Mouse (Mus musculus): Measurements from ENCODE around the gene Mylk. TPM values are rescaled to one million over a fixed set of nuclear protein-coding genes. Genes with fewer than 3 reads are reported as not detected.

The Mylk gene
- total RNA-seq, 1 experiment, result 0.27 TPM

GRCm38 (mm10) chr16:35038343-35039057 is 293.5 kb downstream of the Mylk start:
- Histone ChIP-seq H3K4me1 (ENCODE audit: control insufficient read depth in 2 of 2, insufficient read depth in 2 of 2, low read length in 2 of 2, poor library complexity in 1 of 2) (peaks cover 9 to 30% of the 10 kb centered on the region in 2 experiments; a peak in 2 of 4 replicates), H3K36me3 (ENCODE audit: control insufficient read depth, insufficient read depth, low read length, poor library complexity, severe bottlenecking) (peaks cover 21% of the 10 kb centered on the region), H3K9me3 (ENCODE audit: control insufficient read depth, insufficient read depth, low read depth, low read length) (no peaks in the 10 kb centered on the region), H3K9ac (ENCODE audit: insufficient read depth, low read depth, low read length, poor library complexity, severe bottlenecking) (no peak overlapping the region), H3K4me3 (ENCODE audit: insufficient read depth in 1 of 2, low read depth in 1 of 2, low read length in 2 of 2, poor library complexity in 1 of 2, severe bottlenecking in 1 of 2) (no peak overlapping the region), H3K27ac (ENCODE audit: insufficient read depth, low read depth, low read length, poor library complexity, severe bottlenecking) (no peak overlapping the region; the same call in 1 of the 2 replicates)
- no peak for TF ChIP-seq ZNF384 (IDR thresholded peaks at IDR 0.05; ENCODE audit: low read depth, low read length)
- TF ChIP-seq MAFK (IDR thresholded peaks at IDR 0.05; ENCODE audit: insufficient read depth, low read depth, low read length), result no peak
- TF ChIP-seq ZC3H11A (IDR thresholded peaks at IDR 0.05; ENCODE audit: borderline replicate concordance, low read depth, low read length), result no peak
- no peak for TF ChIP-seq CHD2 (IDR thresholded peaks at IDR 0.05; ENCODE audit: low read depth, low read length)
- no peak for TF ChIP-seq HCFC1 (IDR thresholded peaks at IDR 0.05; ENCODE audit: borderline replicate concordance, insufficient read depth, low read length)
- no peak for DNase-seq (ENCODE audit: low read depth, low spot score)
- in situ Hi-C loops (cut with MboI; ENCODE audit: low sequenced_read_pairs in 2 of 2, unreplicated experiment in 2 of 2), result no loop called here

- Histone ChIP-seq H3K4me3 (ENCODE audit: insufficient read depth in 1 of 2, low read depth in 1 of 2, low read length in 2 of 2, poor library complexity in 1 of 2, severe bottlenecking in 1 of 2) (no peak overlapping the region), H3K9me3 (ENCODE audit: control insufficient read depth, insufficient read depth, low read depth, low read length) (no peaks in the 10 kb centered on the region), H3K36me3 (ENCODE audit: control insufficient read depth, insufficient read depth, low read length, poor library complexity, severe bottlenecking) (peaks cover 19% of the 10 kb centered on the region), H3K27ac (ENCODE audit: insufficient read depth, low read depth, low read length, poor library complexity, severe bottlenecking) (no peak overlapping the region), H3K4me1 (ENCODE audit: control insufficient read depth in 2 of 2, insufficient read depth in 2 of 2, low read length in 2 of 2, poor library complexity in 1 of 2) (peaks cover 9 to 34% of the 10 kb centered on the region in 2 experiments; a peak in 2 of 4 replicates), H3K9ac (ENCODE audit: insufficient read depth, low read depth, low read length, poor library complexity, severe bottlenecking) (no peak overlapping the region)
- in situ Hi-C loops (cut with MboI; ENCODE audit: low sequenced_read_pairs in 2 of 2, unreplicated experiment in 2 of 2), result no loop called here
- no peak for TF ChIP-seq CHD2 (IDR thresholded peaks at IDR 0.05; ENCODE audit: low read depth, low read length)
- TF ChIP-seq ZNF384 (IDR thresholded peaks at IDR 0.05; ENCODE audit: low read depth, low read length), result no peak
- TF ChIP-seq MAFK (IDR thresholded peaks at IDR 0.05; ENCODE audit: insufficient read depth, low read depth, low read length), result no peak
- no peak for TF ChIP-seq HCFC1 (IDR thresholded peaks at IDR 0.05; ENCODE audit: borderline replicate concordance, insufficient read depth, low read length)
- TF ChIP-seq ZC3H11A (IDR thresholded peaks at IDR 0.05; ENCODE audit: borderline replicate concordance, low read depth, low read length), result no peak
- DNase-seq (ENCODE audit: low read depth, low spot score), result no peak
Measured at GRCm38 (mm10) chr16:35040154-35040553, 295.1 kb downstream of the Mylk start.

GRCm38 (mm10) chr16:35041001-35041400 is 296.0 kb downstream of the Mylk start:
- Histone ChIP-seq H3K4me1 (ENCODE audit: control insufficient read depth in 2 of 2, insufficient read depth in 2 of 2, low read length in 2 of 2, poor library complexity in 1 of 2) (peaks cover 7 to 32% of the 10 kb centered on the region in 2 experiments; a peak in 2 of 4 replicates), H3K4me3 (ENCODE audit: insufficient read depth in 1 of 2, low read depth in 1 of 2, low read length in 2 of 2, poor library complexity in 1 of 2, severe bottlenecking in 1 of 2) (no peak overlapping the region), H3K27ac (ENCODE audit: insufficient read depth, low read depth, low read length, poor library complexity, severe bottlenecking) (no peak overlapping the region), H3K9me3 (ENCODE audit: control insufficient read depth, insufficient read depth, low read depth, low read length) (no peaks in the 10 kb centered on the region), H3K36me3 (ENCODE audit: control insufficient read depth, insufficient read depth, low read length, poor library complexity, severe bottlenecking) (peaks cover 19% of the 10 kb centered on the region), H3K9ac (ENCODE audit: insufficient read depth, low read depth, low read length, poor library complexity, severe bottlenecking) (no peak overlapping the region)
- no peak for DNase-seq (ENCODE audit: low read depth, low spot score)
- no peak for TF ChIP-seq ZC3H11A (IDR thresholded peaks at IDR 0.05; ENCODE audit: borderline replicate concordance, low read depth, low read length)
- no peak for TF ChIP-seq ZNF384 (IDR thresholded peaks at IDR 0.05; ENCODE audit: low read depth, low read length)
- TF ChIP-seq MAFK (IDR thresholded peaks at IDR 0.05; ENCODE audit: insufficient read depth, low read depth, low read length), result no peak
- TF ChIP-seq HCFC1 (IDR thresholded peaks at IDR 0.05; ENCODE audit: borderline replicate concordance, insufficient read depth, low read length), result no peak
- TF ChIP-seq CHD2 (IDR thresholded peaks at IDR 0.05; ENCODE audit: low read depth, low read length), result no peak
- in situ Hi-C loops (cut with MboI; ENCODE audit: low sequenced_read_pairs in 2 of 2, unreplicated experiment in 2 of 2), result no loop called here

GRCm38 (mm10) chr16:35046081-35046775 is 301.2 kb downstream of the Mylk start:
- Histone ChIP-seq H3K27ac (ENCODE audit: insufficient read depth, low read depth, low read length, poor library complexity, severe bottlenecking) (no peak overlapping the region), H3K9ac (ENCODE audit: insufficient read depth, low read depth, low read length, poor library complexity, severe bottlenecking) (no peak overlapping the region), H3K4me3 (ENCODE audit: insufficient read depth in 1 of 2, low read depth in 1 of 2, low read length in 2 of 2, poor library complexity in 1 of 2, severe bottlenecking in 1 of 2) (no peak overlapping the region), H3K36me3 (ENCODE audit: control insufficient read depth, insufficient read depth, low read length, poor library complexity, severe bottlenecking) (peaks cover 22% of the 10 kb centered on the region), H3K9me3 (ENCODE audit: control insufficient read depth, insufficient read depth, low read depth, low read length) (no peaks in the 10 kb centered on the region), H3K4me1 (ENCODE audit: control insufficient read depth in 2 of 2, insufficient read depth in 2 of 2, low read length in 2 of 2, poor library complexity in 1 of 2) (peaks cover 0 to 16% of the 10 kb centered on the region in 2 experiments; a peak in 2 of 4 replicates)
- DNase-seq (ENCODE audit: low read depth, low spot score), result no peak
- in situ Hi-C loops (cut with MboI; ENCODE audit: low sequenced_read_pairs in 2 of 2, unreplicated experiment in 2 of 2), result no loop called here
- TF ChIP-seq ZNF384 (IDR thresholded peaks at IDR 0.05; ENCODE audit: low read depth, low read length) (no peak), ZC3H11A (IDR thresholded peaks at IDR 0.05; ENCODE audit: borderline replicate concordance, low read depth, low read length) (no peak), HCFC1 (IDR thresholded peaks at IDR 0.05; ENCODE audit: borderline replicate concordance, insufficient read depth, low read length) (no peak), MAFK (IDR thresholded peaks at IDR 0.05; ENCODE audit: insufficient read depth, low read depth, low read length) (no peak), CHD2 (IDR thresholded peaks at IDR 0.05; ENCODE audit: low read depth, low read length) (no peak)
